Mouse (Mus musculus): Measurements from ENCODE around the gene Evi5l. TPM values are rescaled to one million over a fixed set of nuclear protein-coding genes. Genes with fewer than 3 reads are reported as not detected.

Evi5l gene
- polyA plus RNA-seq (2016; fragmentation: Nextera tagmentation; extraction: Ambion mirVana) = 70.1 and 70.6 TPM in 2 replicates

- ATAC-seq (ENCODE audit: low FRiP score) = peak; percentile 99
- Histone ChIP-seq H3K4me2 (replicated peaks) (peak within 1 kb of the TSS; percentile 69), H3K9me3 (replicated peaks) (no peaks in the 10 kb centered on the region), H3K36me3 (no peaks in the 10 kb centered on the region), H3K4me3 (peak within 1 kb of the TSS; percentile 85), H3K4me1 (peaks cover 25% of the 10 kb centered on the region), H3K9ac (peak within 1 kb of the TSS; percentile 93), H3K27me3 (no peaks in the 10 kb centered on the region), H3K27ac (peak within 1 kb of the TSS; percentile 82)
- under 1% methylated on average over 51 of the region's 51 CpGs for WGBS
These were observed at the start of gene Evi5l for GRCm38 (mm10) chr8:4165852-4166751. Evi5l (plus strand) TSS chr8:4166567.

- Histone ChIP-seq H3K36me3 (no peaks in the 10 kb centered on the region), H3K27ac (no peak within 1 kb of the TSS), H3K9ac (no peak within 1 kb of the TSS), H3K4me1 (no peaks in the 10 kb centered on the region), H3K4me2 (replicated peaks) (no peak within 1 kb of the TSS), H3K9me3 (replicated peaks) (no peaks in the 10 kb centered on the region; the same call in 1 of the 2 replicates), H3K27me3 (no peaks in the 10 kb centered on the region), H3K4me3 (no peak within 1 kb of the TSS)
- no peak for ATAC-seq (ENCODE audit: low FRiP score)
- 91% methylated on average over 10 of the region's 10 CpGs for WGBS
These were observed 32.6 kb upstream of the Evi5l start, which contains the start of gene Cd209g for GRCm38 (mm10) chr8:4133798-4134197. Cd209g (plus strand) TSS chr8:4134098.

GRCm38 (mm10) chr8:4139660-4140646, 26.4 kb upstream of the Evi5l start:
- no peak overlapping the region for H3K4me3 ChIP-seq
- no peaks in the 10 kb centered on the region for H3K9me3 ChIP-seq (replicated peaks)
- H3K27ac ChIP-seq = no peak overlapping the region
- peak; percentile 66 for ATAC-seq (ENCODE audit: low FRiP score)
- WGBS = 12% methylated on average over 12 of the region's 12 CpGs
- H3K4me2 ChIP-seq (replicated peaks) = no peak overlapping the region
- H3K9ac ChIP-seq = no peak overlapping the region
- H3K36me3 ChIP-seq = no peaks in the 10 kb centered on the region
- no peaks in the 10 kb centered on the region for H3K4me1 ChIP-seq
- H3K27me3 ChIP-seq = peaks cover 4% of the 10 kb centered on the region; the same call in 1 of the 2 replicates

GRCm38 (mm10) chr8:4141721-4142120, 24.6 kb upstream of the Evi5l start:
- Histone ChIP-seq H3K4me3 (no peak overlapping the region), H3K27ac (no peak overlapping the region), H3K4me2 (replicated peaks) (no peak overlapping the region), H3K9me3 (replicated peaks) (no peaks in the 10 kb centered on the region), H3K9ac (no peak overlapping the region), H3K36me3 (no peaks in the 10 kb centered on the region), H3K27me3 (peaks cover 4% of the 10 kb centered on the region; the same call in 1 of the 2 replicates), H3K4me1 (no peaks in the 10 kb centered on the region)
- no peak for ATAC-seq (ENCODE audit: low FRiP score)
- 59% methylated on average over 3 of the region's 3 CpGs for WGBS

GRCm38 (mm10) chr8:4147272-4147671, 19.1 kb upstream of the Evi5l start:
- WGBS = 36% methylated on average over 1 of the region's 1 CpGs
- Histone ChIP-seq H3K27me3 (no peaks in the 10 kb centered on the region), H3K9me3 (replicated peaks) (peaks cover 7% of the 10 kb centered on the region; the same call in 1 of the 2 replicates), H3K27ac (no peak overlapping the region), H3K4me2 (replicated peaks) (no peak overlapping the region), H3K4me3 (no peak overlapping the region), H3K36me3 (no peaks in the 10 kb centered on the region), H3K9ac (no peak overlapping the region), H3K4me1 (no peaks in the 10 kb centered on the region)
- ATAC-seq (ENCODE audit: low FRiP score) = no peak

- no peak overlapping the region for H3K4me3 ChIP-seq
- H3K4me1 ChIP-seq = no peaks in the 10 kb centered on the region
- no peaks in the 10 kb centered on the region for H3K36me3 ChIP-seq
- no peaks in the 10 kb centered on the region for H3K27me3 ChIP-seq
- no peak overlapping the region for H3K4me2 ChIP-seq (replicated peaks)
- no peak for ATAC-seq (ENCODE audit: low FRiP score)
- no peak overlapping the region for H3K9ac ChIP-seq
- H3K9me3 ChIP-seq (replicated peaks) = peaks cover 7% of the 10 kb centered on the region; the same call in 1 of the 2 replicates
- H3K27ac ChIP-seq = no peak overlapping the region
These were observed 11.5 kb upstream of the Evi5l start for GRCm38 (mm10) chr8:4154878-4155277.

- Histone ChIP-seq H3K4me3 (no peak overlapping the region), H3K4me1 (peaks cover 9% of the 10 kb centered on the region), H3K36me3 (no peaks in the 10 kb centered on the region), H3K27me3 (no peaks in the 10 kb centered on the region), H3K27ac (no peak overlapping the region), H3K4me2 (replicated peaks) (no peak overlapping the region), H3K9me3 (replicated peaks) (no peaks in the 10 kb centered on the region), H3K9ac (no peak overlapping the region)
- 56% methylated on average over 4 of the region's 4 CpGs for WGBS
- no peak for ATAC-seq (ENCODE audit: low FRiP score)
These were observed 3.6 kb upstream of the Evi5l start for GRCm38 (mm10) chr8:4162786-4163185.

- Histone ChIP-seq H3K27ac (peak overlapping the region; percentile 82), H3K4me3 (peak overlapping the region; percentile 85), H3K9me3 (replicated peaks) (no peaks in the 10 kb centered on the region), H3K9ac (peak overlapping the region; percentile 49), H3K27me3 (no peaks in the 10 kb centered on the region), H3K4me2 (replicated peaks) (peak overlapping the region; percentile 53), H3K4me1 (peaks cover 25% of the 10 kb centered on the region), H3K36me3 (no peaks in the 10 kb centered on the region)
- 7% methylated on average over 13 of the region's 13 CpGs for WGBS
- no peak; the same call in 1 of the 2 replicates for ATAC-seq (ENCODE audit: low FRiP score)
These were observed 1.1 kb upstream of the Evi5l start for GRCm38 (mm10) chr8:4165176-4165851.

GRCm38 (mm10) chr8:4166881-4167525, 636 bp downstream of the Evi5l start:
- 9% methylated on average over 10 of the region's 10 CpGs for WGBS
- Histone ChIP-seq H3K27ac (peak overlapping the region; percentile 81), H3K9me3 (replicated peaks) (no peaks in the 10 kb centered on the region), H3K27me3 (no peaks in the 10 kb centered on the region), H3K36me3 (no peaks in the 10 kb centered on the region), H3K4me2 (replicated peaks) (peak overlapping the region; percentile 69), H3K4me3 (peak overlapping the region; percentile 85), H3K9ac (peak overlapping the region; percentile 93), H3K4me1 (peaks cover 25% of the 10 kb centered on the region)
- peak; percentile 11 for ATAC-seq (ENCODE audit: low FRiP score)

- 93% methylated on average over 1 of the region's 1 CpGs for WGBS
- Histone ChIP-seq H3K4me3 (no peak overlapping the region), H3K9me3 (replicated peaks) (no peaks in the 10 kb centered on the region), H3K4me1 (peaks cover 25% of the 10 kb centered on the region), H3K27me3 (no peaks in the 10 kb centered on the region), H3K27ac (no peak overlapping the region), H3K9ac (no peak overlapping the region), H3K4me2 (replicated peaks) (peak overlapping the region; percentile 69), H3K36me3 (no peaks in the 10 kb centered on the region)
- ATAC-seq (ENCODE audit: low FRiP score) = no peak
These were observed 1.6 kb downstream of the Evi5l start for GRCm38 (mm10) chr8:4167918-4168317.

- 61% methylated on average over 3 of the region's 3 CpGs for WGBS
These were observed 6.1 kb downstream of the Evi5l start for GRCm38 (mm10) chr8:4172486-4172885.

More at GRCm38 (mm10) chr8:4172486-4172885, 6.1 kb downstream of the Evi5l start:
- Histone ChIP-seq H3K4me1 (peaks cover 19% of the 10 kb centered on the region), H3K36me3 (peaks cover 7% of the 10 kb centered on the region), H3K9me3 (replicated peaks) (no peaks in the 10 kb centered on the region; the same call in 1 of the 2 replicates), H3K4me3 (no peak overlapping the region), H3K27ac (no peak overlapping the region), H3K4me2 (replicated peaks) (no peak overlapping the region), H3K27me3 (no peaks in the 10 kb centered on the region), H3K9ac (no peak overlapping the region)
- ATAC-seq (ENCODE audit: low FRiP score) = no peak
